Mouse (Mus musculus) embryonic facial prominence, embryonic 11.5 days (tissue): ENCODE measurements around the gene Pm20d2. TPM values are rescaled to one million over a fixed set of nuclear protein-coding genes. Genes with fewer than 3 reads are reported as not detected.

Source experiments
- ATAC-seq: fragments of 200-750 bp; cut with Nextera tagmentation; replicated peaks from 2 replicates; pipeline ENCODE4 v1.8.0; 2017; ENCODE audit warnings: low read depth; ENCODE audit not compliant: insufficient number of reproducible peaks, low FRiP score, low TSS enrichment
- DNase-seq: peaks from one replicate; pipeline ENCODE4 v3.0.0-alpha.2; 2015; ENCODE audit warnings: low spot score
- H3K27ac ChIP-seq: fragments of 300-500 bp; sonication (generic); replicated peaks from 2 replicates; pipeline ENCODE4 v1.5.1; 2014; ENCODE audit warnings: mild to moderate bottlenecking, low read depth, low read length, control low read depth
- H3K27me3 ChIP-seq: fragments of 300-500 bp; sonication (generic); 2 replicates; pipeline ENCODE4 v1.6.1; 2014; ENCODE audit warnings: mild to moderate bottlenecking, low read length, moderate library complexity, mixed read lengths; ENCODE audit not compliant: control insufficient read depth, insufficient read depth
- H3K36me3 ChIP-seq: fragments of 300-500 bp; sonication (generic); replicated peaks from 2 replicates; pipeline ENCODE4 v1.6.1; 2014; ENCODE audit warnings: low read depth, mild to moderate bottlenecking, low read length, moderate library complexity, mixed read lengths; ENCODE audit not compliant: control insufficient read depth, insufficient read depth
- H3K4me1 ChIP-seq: fragments of 300-500 bp; sonication (generic); 2 replicates; pipeline ENCODE4 v1.6.1; 2014; ENCODE audit warnings: low read length, mixed read lengths; ENCODE audit not compliant: control insufficient read depth, insufficient read depth
- H3K4me2 ChIP-seq: fragments of 300-500 bp; sonication (generic); 2 replicates; pipeline ENCODE4 v1.6.1; 2014; ENCODE audit warnings: low read depth, mild to moderate bottlenecking, control low read depth, low read length, moderate library complexity
- H3K4me3 ChIP-seq: fragments of 300-500 bp; sonication (generic); 2 replicates; pipeline ENCODE4 v1.5.1; 2014; ENCODE audit warnings: low read depth, low read length, control low read depth
- H3K9ac ChIP-seq: fragments of 300-500 bp; sonication (generic); replicated peaks from 2 replicates; pipeline ENCODE4 v1.6.1; 2014; ENCODE audit warnings: mild to moderate bottlenecking, control low read depth, low read length
- H3K9me3 ChIP-seq: fragments of 300-500 bp; sonication (generic); replicated peaks from 2 replicates; pipeline ENCODE4 v1.6.1; 2016; ENCODE audit warnings: mild to moderate bottlenecking, low read length, inconsistent platforms, mixed read lengths; ENCODE audit not compliant: control insufficient read depth
- WGBS: fragments of 180-500 bp; shearing (Covaris S2); extraction: QIAGEN DNeasy Blood & Tissue Kit; methylation state at CpG from one replicate; pipeline ENCODE4 v1.1.7; 2014; 5-methylcytosine and 5-hydroxymethylcytosine counted together
- polyA plus RNA-seq: library from polyadenylated mRNA; unstranded; fragments of >200 nt; fragmentation: Nextera tagmentation; extraction: Ambion mirVana; gene quantifications from 2 replicates; pipeline ENCODE4 v1.2.1, GENCODE M21; 2014

The Pm20d2 gene
- polyA plus RNA-seq, 1 experiment from 2014 or later = 0.48 TPM

GRCm38 (mm10) chr4:33204682-33205081, 15.1 kb upstream of the Pm20d2 start:
- H3K4me3 ChIP-seq = no peak overlapping the region
- 2% methylated on average over 4 of the region's 4 CpGs for WGBS
- no peak overlapping the region for H3K4me2 ChIP-seq
- DNase-seq (peak; percentile 77), ATAC-seq (no peak)
- no peaks in the 10 kb centered on the region for H3K36me3 ChIP-seq
- H3K9me3 ChIP-seq = no peaks in the 10 kb centered on the region
- no peaks in the 10 kb centered on the region for H3K27me3 ChIP-seq
- no peak overlapping the region for H3K9ac ChIP-seq
- H3K4me1 ChIP-seq = no peaks in the 10 kb centered on the region
- H3K27ac ChIP-seq = no peak overlapping the region

GRCm38 (mm10) chr4:33198117-33198516, 8.6 kb upstream of the Pm20d2 start:
- H3K4me2 ChIP-seq = no peak overlapping the region
- no peak overlapping the region for H3K27ac ChIP-seq
- H3K27me3 ChIP-seq = no peaks in the 10 kb centered on the region
- H3K36me3 ChIP-seq = no peaks in the 10 kb centered on the region
- DNase-seq (no peak), ATAC-seq (no peak)
- no peak overlapping the region for H3K9ac ChIP-seq
- no peak overlapping the region for H3K4me3 ChIP-seq
- no peaks in the 10 kb centered on the region for H3K4me1 ChIP-seq
- no peaks in the 10 kb centered on the region; the same call in 1 of the 2 replicates for H3K9me3 ChIP-seq
- WGBS = 12% methylated on average over 2 of the region's 2 CpGs

GRCm38 (mm10) chr4:33188781-33189734, 479 bp downstream of the Pm20d2 start:
- peak overlapping the region; percentile 94 for H3K4me2 ChIP-seq
- no peaks in the 10 kb centered on the region for H3K27me3 ChIP-seq
- DNase-seq (peak; percentile 81), ATAC-seq (peak; percentile 88)
- peak overlapping the region; percentile 64 for H3K4me3 ChIP-seq
- H3K4me1 ChIP-seq = no peaks in the 10 kb centered on the region
- H3K27ac ChIP-seq = 0 out of 2 replicates have a peak overlapping the region, but pooled peaks have one; percentile 13
- H3K36me3 ChIP-seq = no peaks in the 10 kb centered on the region
- under 1% methylated on average over 119 of the region's 123 CpGs for WGBS
- peak overlapping the region; percentile 75 for H3K9ac ChIP-seq
- H3K9me3 ChIP-seq = no peaks in the 10 kb centered on the region

GRCm38 (mm10) chr4:33188164-33188563, 1.4 kb downstream of the Pm20d2 start:
- H3K4me3 ChIP-seq = no peak overlapping the region
- peak; percentile 66 for DNase-seq
- no peaks in the 10 kb centered on the region for H3K9me3 ChIP-seq
- no peak overlapping the region for H3K9ac ChIP-seq
- H3K36me3 ChIP-seq = no peaks in the 10 kb centered on the region
- whole genome bisulfite sequencing = 15% methylated on average over 9 of the region's 9 CpGs
- H3K27me3 ChIP-seq = no peaks in the 10 kb centered on the region
- H3K4me1 ChIP-seq = no peaks in the 10 kb centered on the region
- no peak for ATAC-seq
- no peak overlapping the region for H3K27ac ChIP-seq
- no peak overlapping the region for H3K4me2 ChIP-seq

- H3K27me3 ChIP-seq = no peaks in the 10 kb centered on the region
- no peaks in the 10 kb centered on the region for H3K9me3 ChIP-seq
- H3K4me2 ChIP-seq = no peak overlapping the region
- no peaks in the 10 kb centered on the region for H3K4me1 ChIP-seq
- H3K27ac ChIP-seq = no peak overlapping the region
- WGBS = 75% methylated on average over 5 of the region's 5 CpGs
- no peak overlapping the region for H3K9ac ChIP-seq
- H3K36me3 ChIP-seq = no peaks in the 10 kb centered on the region
- DNase-seq = no peak
- H3K4me3 ChIP-seq = no peak overlapping the region
- ATAC-seq = no peak
These were observed 6.1 kb downstream of the Pm20d2 start for GRCm38 (mm10) chr4:33183477-33183876.

DNA sequence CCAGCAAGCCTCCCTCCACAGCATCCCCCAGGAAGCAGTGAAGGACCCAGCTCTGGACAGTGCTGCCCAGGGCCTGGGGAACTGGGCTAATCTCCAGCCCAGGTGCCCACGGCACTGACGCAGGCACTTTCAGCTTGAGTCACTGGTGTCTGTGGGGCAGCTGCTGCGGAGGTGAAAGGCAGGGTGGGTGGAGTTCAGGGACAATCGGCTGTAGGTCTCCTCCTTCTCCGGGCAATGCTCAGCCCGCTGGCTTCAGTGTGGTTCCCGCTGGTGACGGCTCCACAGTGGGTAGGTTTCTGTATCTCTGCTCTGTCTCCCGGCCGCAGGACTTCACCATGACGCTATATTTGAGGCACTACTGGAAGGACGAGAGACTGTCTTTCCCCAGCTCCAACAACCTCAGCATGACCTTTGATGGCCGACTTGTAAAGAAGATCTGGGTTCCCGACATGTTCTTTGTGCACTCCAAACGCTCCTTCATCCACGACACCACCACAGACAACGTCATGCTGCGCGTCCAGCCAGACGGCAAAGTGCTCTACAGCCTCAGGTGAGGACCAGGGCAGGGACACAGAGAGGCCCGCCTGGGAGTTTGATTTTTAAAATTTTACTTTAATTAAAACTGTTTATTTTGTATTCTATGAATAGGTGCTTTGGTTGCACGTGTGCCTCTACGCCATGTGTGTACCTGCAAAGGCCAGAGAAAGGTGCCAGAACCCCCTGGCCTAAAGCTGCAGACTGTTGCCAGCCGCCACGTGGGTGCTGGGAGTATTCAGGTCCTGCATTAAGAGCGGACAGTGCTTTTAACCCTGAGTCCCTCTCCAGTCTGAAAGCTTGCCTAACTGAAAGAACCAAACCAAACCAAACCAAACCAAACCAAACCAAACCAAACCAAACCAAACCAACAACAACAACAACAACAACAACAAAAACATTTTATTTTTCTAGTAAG, 37.2 kb downstream of the Pm20d2 start:
- no peak overlapping the region for H3K27ac ChIP-seq
- 86% methylated on average over 26 of the region's 26 CpGs for WGBS
- no peaks in the 10 kb centered on the region for H3K9me3 ChIP-seq
- no peaks in the 10 kb centered on the region for H3K27me3 ChIP-seq
- no peak for ATAC-seq
- no peak overlapping the region for H3K9ac ChIP-seq
- no peak overlapping the region for H3K4me3 ChIP-seq
- H3K36me3 ChIP-seq = no peaks in the 10 kb centered on the region
- H3K4me2 ChIP-seq = no peak overlapping the region
- no peaks in the 10 kb centered on the region for H3K4me1 ChIP-seq
- DNase-seq = no peak

GRCm38 (mm10) chr4:33149150-33149549, 40.4 kb downstream of the Pm20d2 start:
- DNase-seq (no peak), ATAC-seq (no peak)
- H3K4me2 ChIP-seq = no peak overlapping the region
- no peak overlapping the region for H3K4me3 ChIP-seq
- H3K9ac ChIP-seq = no peak overlapping the region
- 55% methylated on average over 7 of the region's 7 CpGs for WGBS
- no peaks in the 10 kb centered on the region for H3K36me3 ChIP-seq
- no peaks in the 10 kb centered on the region for H3K9me3 ChIP-seq
- H3K27ac ChIP-seq = no peak overlapping the region
- no peaks in the 10 kb centered on the region for H3K27me3 ChIP-seq
- H3K4me1 ChIP-seq = no peaks in the 10 kb centered on the region
